Mouse (Mus musculus): ENCODE data around the gene Apob.

DNA sequence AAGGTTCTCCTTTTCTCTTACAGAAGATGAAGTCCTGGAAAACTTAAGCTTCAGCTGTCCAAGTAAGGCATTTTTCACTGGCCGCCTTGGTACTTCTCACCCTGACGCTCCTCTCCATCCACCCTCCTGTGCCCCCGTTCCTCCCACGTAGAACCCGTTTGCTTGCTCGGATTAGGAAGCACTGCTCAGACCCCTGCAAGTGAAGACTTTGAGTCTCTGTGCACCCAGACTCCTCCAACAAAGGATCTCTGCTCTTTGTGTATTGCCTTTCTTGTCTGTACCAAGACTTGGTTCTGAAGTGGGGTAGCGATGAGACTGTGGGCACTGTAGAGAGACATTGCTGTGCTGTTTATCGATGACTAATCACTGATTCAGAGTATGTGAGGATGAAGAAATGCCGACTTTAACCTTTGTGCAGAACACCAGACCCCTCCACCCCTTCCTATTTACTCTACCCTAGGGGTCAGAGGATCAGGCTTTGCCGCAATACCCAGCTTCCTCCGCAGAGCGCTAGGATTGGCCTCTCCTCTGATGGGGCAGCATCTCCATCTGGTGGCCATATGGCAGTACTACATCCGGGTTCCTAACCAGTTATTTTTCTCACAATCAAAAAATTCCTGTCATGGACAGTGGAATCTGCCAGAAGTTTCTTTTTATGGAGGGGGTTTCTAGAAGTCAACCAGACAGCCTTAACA, 889 bp downstream of the Apob start:
- TF ChIP-seq POLR2A (IDR thresholded peaks at IDR 0.05; ENCODE audit: control insufficient read depth in 1 of 2, insufficient read depth in 1 of 2, low read depth in 1 of 2, low read length in 2 of 2, poor library complexity in 1 of 2) (no peak), CHD2 (IDR thresholded peaks at IDR 0.05; ENCODE audit: low read length) (no peak), GABPA (IDR thresholded peaks at IDR 0.05; ENCODE audit: low read depth, low read length) (no peak), NRF1 (IDR thresholded peaks at IDR 0.05; ENCODE audit: insufficient read depth, low read depth, low read length, poor library complexity, severe bottlenecking) (no peak), CTCF (IDR thresholded peaks at IDR 0.05 in 2 of 3, conservative IDR thresholded peaks at IDR 0.05 in 1 of 3; ENCODE audit: control insufficient read depth in 1 of 3, insufficient read depth in 1 of 3, low read depth in 2 of 3, low read length in 3 of 3, poor library complexity in 1 of 3, severe bottlenecking in 1 of 3) (peak; percentile 79 to 89 (median 80)), TAL1 (IDR thresholded peaks at IDR 0.05; ENCODE audit: low read length) (no peak), TCF12 (IDR thresholded peaks at IDR 0.05; ENCODE audit: low read depth, low read length) (no peak), TBP (IDR thresholded peaks at IDR 0.05; ENCODE audit: low read depth, low read length) (no peak), ELF1 (IDR thresholded peaks at IDR 0.05; ENCODE audit: low read depth, low read length) (peak; percentile 14; the same call in 1 of the 2 replicates), RCOR1 (IDR thresholded peaks at IDR 0.05; ENCODE audit: low read depth, low read length) (no peak), MAZ (IDR thresholded peaks at IDR 0.05; ENCODE audit: low read depth, low read length) (no peak)

Measured in MEL (cell line).